Mouse (Mus musculus) liver, embryonic 13.5 days (tissue): ENCODE measurements around the gene Amfr. TPM values are rescaled to one million over a fixed set of nuclear protein-coding genes. Genes with fewer than 3 reads are reported as not detected.

ENCODE experiments used
- ATAC-seq: fragments of 200-750 bp; cut with Nextera tagmentation; 2 replicates; pipeline ENCODE4 v1.8.0; 2017; ENCODE audit warnings: low read depth, mild to moderate bottlenecking, moderate number of reproducible peaks, moderate library complexity
- DNase-seq: peaks from one replicate; pipeline ENCODE4 v3.0.0; 2022
- H3K27ac ChIP-seq: fragments of 300-500 bp; sonication (generic); 2 replicates; pipeline ENCODE4 v1.5.1; 2015; ENCODE audit warnings: moderate library complexity, mild to moderate bottlenecking, inconsistent platforms
- H3K27me3 ChIP-seq: fragments of 300-500 bp; sonication (generic); 2 replicates; pipeline ENCODE4 v1.6.1; 2015; ENCODE audit warnings: mild to moderate bottlenecking, inconsistent platforms
- H3K36me3 ChIP-seq: fragments of 300-500 bp; sonication (generic); 2 replicates; pipeline ENCODE4 v1.6.1; 2015; ENCODE audit warnings: mild to moderate bottlenecking, inconsistent platforms
- H3K4me1 ChIP-seq: fragments of 300-500 bp; sonication (generic); replicated peaks from 2 replicates; pipeline ENCODE4 v1.6.1; 2015; ENCODE audit warnings: inconsistent platforms
- H3K4me2 ChIP-seq: fragments of 300-500 bp; sonication (generic); 2 replicates; pipeline ENCODE4 v1.6.1; 2015; ENCODE audit warnings: inconsistent platforms, mild to moderate bottlenecking, moderate library complexity
- H3K4me3 ChIP-seq: fragments of 300-500 bp; sonication (generic); replicated peaks from 2 replicates; pipeline ENCODE4 v1.5.1; 2015; ENCODE audit warnings: mild to moderate bottlenecking, inconsistent platforms
- H3K9ac ChIP-seq: fragments of 300-500 bp; sonication (generic); 2 replicates; pipeline ENCODE4 v1.6.1; 2015; ENCODE audit warnings: mild to moderate bottlenecking, inconsistent platforms
- H3K9me3 ChIP-seq: fragments of 300-500 bp; sonication (generic); replicated peaks from 2 replicates; pipeline ENCODE4 v1.6.1; 2016; ENCODE audit warnings: inconsistent platforms
- WGBS: fragments of 180-500 bp; shearing (Covaris S2); methylation state at CpG from one replicate; pipeline ENCODE4 v1.1.7; 2015; ENCODE audit not compliant: insufficient replicate concordance; 5-methylcytosine and 5-hydroxymethylcytosine counted together
- microRNA-seq: library from miRNA; unstranded; fragments of <30 nt; microRNA quantifications from one replicate; pipeline ENCODE4, GENCODE M21; 2016
- polyA plus RNA-seq: library from polyadenylated mRNA; unstranded; fragments of >200 nt; fragmentation: Nextera tagmentation; extraction: Ambion mirVana; gene quantifications from 2 replicates; pipeline ENCODE4 v1.2.1, GENCODE M21; 2015

Gene Amfr
- polyA plus RNA-seq, 1 experiment from 2014 or later, result 44.1 TPM

DNA sequence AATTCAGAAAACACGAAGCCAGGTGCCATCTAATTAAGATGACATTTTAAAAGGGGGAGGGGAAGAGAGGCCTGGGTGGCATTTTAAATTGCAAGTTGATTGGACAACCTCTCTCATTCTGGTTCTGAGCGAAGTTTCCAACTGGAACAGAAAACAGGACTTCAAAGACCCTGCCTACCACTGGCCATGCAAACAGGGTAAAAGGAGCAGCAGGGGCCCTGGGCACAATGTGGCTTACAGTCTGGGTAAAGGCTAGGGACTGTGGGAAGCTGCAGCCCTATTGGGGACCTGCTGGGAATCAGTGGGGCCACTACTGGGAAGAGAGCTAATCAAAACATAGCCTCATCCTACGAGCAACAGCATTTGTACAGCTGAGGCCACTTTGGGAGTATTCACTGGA is 87.1 kb downstream of the Amfr start:
- WGBS, result 30% methylated on average over 3 of the region's 3 CpGs

GRCm38 (mm10) chr8:93923897-93924334 is 88.7 kb downstream of the Amfr start:
- WGBS, result 52% methylated on average over 7 of the region's 7 CpGs
- H3K4me2 ChIP-seq, result no peak overlapping the region
- H3K4me3 ChIP-seq, result no peak overlapping the region
- H3K27ac ChIP-seq, result no peak overlapping the region
- no peak for DNase-seq
- no peak overlapping the region for H3K9ac ChIP-seq
- no peaks in the 10 kb centered on the region for H3K36me3 ChIP-seq
- H3K27me3 ChIP-seq, result no peaks in the 10 kb centered on the region
- H3K4me1 ChIP-seq, result no peaks in the 10 kb centered on the region
- ATAC-seq, result no peak
- no peaks in the 10 kb centered on the region for H3K9me3 ChIP-seq

More for the DNA sequence above, 87.1 kb downstream of the Amfr start:
- H3K27ac ChIP-seq, result no peak overlapping the region
- H3K9ac ChIP-seq, result no peak overlapping the region
- DNase-seq (no peak), ATAC-seq (no peak)
- no peaks in the 10 kb centered on the region for H3K9me3 ChIP-seq
- no peaks in the 10 kb centered on the region for H3K36me3 ChIP-seq
- no peaks in the 10 kb centered on the region for H3K27me3 ChIP-seq
- no peaks in the 10 kb centered on the region for H3K4me1 ChIP-seq
- no peak overlapping the region for H3K4me2 ChIP-seq
- no peak overlapping the region for H3K4me3 ChIP-seq

Small RNA genes lying within 50 kb of the gene (microRNA-seq; reads per million reads assigned to microRNA genes)
- not detected for gene Gm24159

Other genes starting within 250 kb of the Amfr start
- gene Gnao1, start 202.9 kb downstream of the Amfr start, polyA plus RNA-seq, result 0.42 and 0.62 TPM in 2 replicates
- gene Nudt21, start 24.2 kb upstream of the Amfr start, polyA plus RNA-seq, result 97.3 and 110 TPM in 2 replicates
- gene Ogfod1, start 24.4 kb upstream of the Amfr start, polyA plus RNA-seq, result 4.8 and 6.4 TPM in 2 replicates
- gene Bbs2, start 86.1 kb upstream of the Amfr start, polyA plus RNA-seq, result 2.9 and 4.2 TPM in 2 replicates
- 0.78 and 0.98 TPM in 2 replicates for gene Mt4, start 124.4 kb upstream of the Amfr start, polyA plus RNA-seq
- gene Mt3, start 139.8 kb upstream of the Amfr start, polyA plus RNA-seq, result 0.45 and 0.47 TPM in 2 replicates
- 1,104 and 1,162 TPM in 2 replicates for gene Mt2, start 159.8 kb upstream of the Amfr start, polyA plus RNA-seq
- 3,562 and 4,215 TPM in 2 replicates for gene Mt1, start 166.2 kb upstream of the Amfr start, polyA plus RNA-seq
- gene Nup93, start 201.7 kb upstream of the Amfr start, polyA plus RNA-seq, result 58.7 and 65.6 TPM in 2 replicates